Mouse (Mus musculus) ES-Bruce4 (cell line): ENCODE results near the gene Cst13. TPM values are rescaled to one million over a fixed set of nuclear protein-coding genes. Genes with fewer than 3 reads are reported as not detected.
A peak's percentile ranks its signal among the peaks of the same experiment; 100 is the strongest.

Experiments
- H3K27ac ChIP-seq: 2 replicates; pipeline ENCODE4 v1.5.1; 2012; ENCODE audit warnings: low read length, inconsistent platforms; ENCODE audit not compliant: insufficient read depth
- H3K27me3 ChIP-seq: 2 replicates; pipeline ENCODE4 v1.6.1; 2012; ENCODE audit warnings: mild to moderate bottlenecking, low read length, inconsistent platforms; ENCODE audit not compliant: control insufficient read depth, poor library complexity, insufficient read depth, severe bottlenecking
- H3K36me3 ChIP-seq: 2 replicates; pipeline ENCODE4 v1.6.1; 2012; ENCODE audit warnings: inconsistent platforms, mild to moderate bottlenecking, low read length, moderate library complexity; ENCODE audit not compliant: control insufficient read depth, poor library complexity, insufficient read depth, severe bottlenecking
- H3K4me1 ChIP-seq: one replicate; pipeline ENCODE4 v1.8.1; 2011; ENCODE audit warnings: low read length; ENCODE audit not compliant: control insufficient read depth, insufficient read depth
- H3K4me3 ChIP-seq: 2 replicates; pipeline ENCODE4 v1.5.1; 2011; ENCODE audit warnings: low read depth, mild to moderate bottlenecking, low read length
- H3K9ac ChIP-seq: 2 replicates; pipeline ENCODE4 v1.6.1; 2012; ENCODE audit warnings: low read depth, mild to moderate bottlenecking, inconsistent platforms; ENCODE audit not compliant: poor library complexity, severe bottlenecking
- H3K9me3 ChIP-seq: replicated peaks from 2 replicates; pipeline ENCODE4 v1.6.1; 2012; ENCODE audit warnings: mild to moderate bottlenecking, low read length, inconsistent platforms; ENCODE audit not compliant: control insufficient read depth, poor library complexity, insufficient read depth, severe bottlenecking
- CTCF ChIP-seq: IDR thresholded peaks from one replicate; pipeline ENCODE4 v1.8.1; 2011; ENCODE audit warnings: low read depth, low read length
- EP300 ChIP-seq: IDR thresholded peaks from 2 replicates; pipeline ENCODE4 v1.6.1; 2011; ENCODE audit warnings: low read depth, low read length; ENCODE audit not compliant: insufficient read depth
- POLR2A ChIP-seq: IDR thresholded peaks from one replicate; pipeline ENCODE4 v1.8.1; 2011; ENCODE audit warnings: low read length; ENCODE audit not compliant: insufficient read depth
- polyA plus RNA-seq: library from polyadenylated mRNA; stranded (reverse); fragments of >200 nt; gene quantifications from 2 replicates; pipeline ENCODE4 v1.2.4, GENCODE M21; 2011; ENCODE audit warnings: low read depth; ENCODE audit not compliant: missing spikeins, insufficient read depth, insufficient read length

The Cst13 gene
- polyA plus RNA-seq, 1 experiment, result not detected

GRCm38 (mm10) chr2:148877016-148877770 lies 57.3 kb downstream of the Cst13 start:
- TF ChIP-seq EP300 (no peak), CTCF (no peak), POLR2A (no peak)
- H3K9ac ChIP-seq, result no peak overlapping the region
- H3K4me3 ChIP-seq, result no peak overlapping the region
- no peaks in the 10 kb centered on the region for H3K27me3 ChIP-seq
- H3K36me3 ChIP-seq, result peaks cover 10% of the 10 kb centered on the region; the same call in 1 of the 2 replicates
- H3K9me3 ChIP-seq, result no peaks in the 10 kb centered on the region
- peaks cover 4% of the 10 kb centered on the region for H3K4me1 ChIP-seq
- H3K27ac ChIP-seq, result no peak overlapping the region

GRCm38 (mm10) chr2:148878641-148879130 lies 58.8 kb downstream of the Cst13 start:
- TF ChIP-seq EP300 (no peak), POLR2A (no peak), CTCF (no peak)

GRCm38 (mm10) chr2:148879199-148879598 lies 59.3 kb downstream of the Cst13 start:
- no peaks in the 10 kb centered on the region for H3K27me3 ChIP-seq
- no peak overlapping the region for H3K4me3 ChIP-seq
- peaks cover 2% of the 10 kb centered on the region for H3K4me1 ChIP-seq
- peak overlapping the region; percentile 16 for H3K27ac ChIP-seq
- H3K9me3 ChIP-seq, result no peaks in the 10 kb centered on the region
- no peak for TF ChIP-seq EP300
- no peak for TF ChIP-seq CTCF
- TF ChIP-seq POLR2A, result no peak
- H3K36me3 ChIP-seq, result no peaks in the 10 kb centered on the region
- no peak overlapping the region for H3K9ac ChIP-seq

More at GRCm38 (mm10) chr2:148878641-148879130, 58.8 kb downstream of the Cst13 start:
- peak overlapping the region; percentile 57 for H3K27ac ChIP-seq
- no peaks in the 10 kb centered on the region for H3K9me3 ChIP-seq
- peaks cover 2% of the 10 kb centered on the region for H3K4me1 ChIP-seq
- no peaks in the 10 kb centered on the region for H3K27me3 ChIP-seq
- H3K4me3 ChIP-seq, result no peak overlapping the region
- H3K9ac ChIP-seq, result no peak overlapping the region
- H3K36me3 ChIP-seq, result no peaks in the 10 kb centered on the region

Other genes starting within 250 kb of the Cst13 start
- 40.2 and 48.0 TPM in 2 replicates for gene Nxt1, start 147.5 kb upstream of the Cst13 start, polyA plus RNA-seq
- gene Gzf1, start 139.1 kb upstream of the Cst13 start, polyA plus RNA-seq, result 24.1 and 24.8 TPM in 2 replicates
- 3.7 and 4.3 TPM in 2 replicates for gene Napb, start 87.6 kb upstream of the Cst13 start, polyA plus RNA-seq
- gene Cstl1, start 69.7 kb upstream of the Cst13 start, polyA plus RNA-seq, result not detected in 2 replicates
- not detected in 2 replicates for gene Cst11, start 48.6 kb upstream of the Cst13 start, polyA plus RNA-seq
- gene 8030411F24Rik, start 38.1 kb upstream of the Cst13 start, polyA plus RNA-seq, result not detected in 2 replicates
- gene Cst12, start 30.7 kb upstream of the Cst13 start, polyA plus RNA-seq, result not detected in 2 replicates
- not detected in 2 replicates for gene Cst8, start 21.3 kb upstream of the Cst13 start, polyA plus RNA-seq
- gene Cst9, start 15.1 kb downstream of the Cst13 start, polyA plus RNA-seq, result not detected in 2 replicates
- gene 9230104L09Rik, start 45.0 kb downstream of the Cst13 start, polyA plus RNA-seq, result not detected in 2 replicates
- 299 and 318 TPM in 2 replicates for gene Cst3, start 55.6 kb downstream of the Cst13 start, polyA plus RNA-seq
- gene Gm1330, start 183.2 kb downstream of the Cst13 start, polyA plus RNA-seq, result not detected in 2 replicates
- gene Gm10750, start 197.2 kb downstream of the Cst13 start, polyA plus RNA-seq, result not detected in 2 replicates